Mouse (Mus musculus): ENCODE data around the gene Itpr1. TPM values are rescaled to one million over a fixed set of nuclear protein-coding genes. Genes with fewer than 3 reads are reported as not detected.

Itpr1 gene
- polyA plus RNA-seq, 1 experiment from 2014 or later = 22.4 TPM

DNA sequence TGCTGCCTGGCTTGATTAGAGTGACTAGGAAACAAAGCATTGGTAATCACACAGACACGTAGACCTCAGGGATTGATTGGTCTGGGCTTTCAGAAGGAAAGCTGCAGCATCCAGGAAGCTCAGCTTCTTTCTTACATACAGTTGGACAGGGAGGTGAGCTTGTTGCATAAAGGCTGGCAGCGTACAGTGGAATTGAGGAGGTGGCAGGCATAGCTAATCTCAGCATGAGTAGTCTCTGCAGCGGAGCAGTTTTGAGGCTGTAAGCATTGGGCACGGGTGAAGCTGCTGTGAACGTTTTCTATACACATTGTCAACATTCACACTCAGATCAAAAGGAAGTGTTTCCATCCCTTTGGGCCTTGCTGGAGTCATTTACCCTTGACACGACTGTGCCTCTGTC is 124.4 kb downstream of the Itpr1 start:
- no peak overlapping the region for H3K27ac ChIP-seq (ENCODE audit: low read depth, low read length)
- H3K4me1 ChIP-seq (ENCODE audit: control insufficient read depth, insufficient read depth, low read length) = no peaks in the 10 kb centered on the region
- H3K27me3 ChIP-seq (ENCODE audit: control insufficient read depth, insufficient read depth, low read length) = no peaks in the 10 kb centered on the region
- no peaks in the 10 kb centered on the region for H3K9me3 ChIP-seq (ENCODE audit: control insufficient read depth, low read length)
- no peak for ATAC-seq (ENCODE audit: low FRiP score, low TSS enrichment)
- H3K9ac ChIP-seq (ENCODE audit: low read depth, low read length) = no peak overlapping the region
- no peak overlapping the region for H3K4me2 ChIP-seq (replicated peaks; ENCODE audit: low read depth, low read length)
- H3K36me3 ChIP-seq (ENCODE audit: control insufficient read depth, insufficient read depth, low read length) = peaks cover 5% of the 10 kb centered on the region; the same call in 1 of the 2 replicates
- WGBS = 59% methylated on average over 6 of the region's 6 CpGs
- H3K4me3 ChIP-seq (ENCODE audit: low read length) = no peak overlapping the region

DNA sequence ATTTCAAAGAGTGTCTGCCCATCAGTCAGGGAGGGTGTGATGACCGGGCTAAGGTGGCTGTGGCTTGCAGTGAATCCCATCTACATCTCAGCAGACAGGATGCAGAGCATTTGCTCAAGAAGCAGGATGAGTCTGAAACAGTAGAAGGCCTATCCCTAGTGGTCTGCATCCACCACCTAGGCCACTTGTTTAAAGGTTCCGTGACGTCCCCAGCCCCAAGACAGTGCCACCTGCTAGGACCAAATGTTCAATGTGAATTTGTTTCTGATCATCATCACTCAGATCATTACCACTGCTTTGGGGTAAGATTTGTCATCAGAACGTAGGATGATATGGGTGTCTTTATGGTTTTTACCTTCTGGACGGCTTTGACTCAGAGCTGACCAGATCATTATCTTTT is 125.5 kb downstream of the Itpr1 start:
- no peak overlapping the region for H3K27ac ChIP-seq (ENCODE audit: low read depth, low read length)
- no peaks in the 10 kb centered on the region for H3K4me1 ChIP-seq (ENCODE audit: control insufficient read depth, insufficient read depth, low read length)
- H3K36me3 ChIP-seq (ENCODE audit: control insufficient read depth, insufficient read depth, low read length) = peaks cover 5% of the 10 kb centered on the region; the same call in 1 of the 2 replicates
- no peak for ATAC-seq (ENCODE audit: low FRiP score, low TSS enrichment)
- 85% methylated on average over 5 of the region's 5 CpGs for WGBS
- no peaks in the 10 kb centered on the region for H3K27me3 ChIP-seq (ENCODE audit: control insufficient read depth, insufficient read depth, low read length)
- H3K4me2 ChIP-seq (replicated peaks; ENCODE audit: low read depth, low read length) = no peak overlapping the region
- no peak overlapping the region for H3K9ac ChIP-seq (ENCODE audit: low read depth, low read length)
- H3K4me3 ChIP-seq (ENCODE audit: low read length) = no peak overlapping the region
- H3K9me3 ChIP-seq (ENCODE audit: control insufficient read depth, low read length) = no peaks in the 10 kb centered on the region

GRCm38 (mm10) chr6:108342989-108343388 is 130.1 kb downstream of the Itpr1 start:
- Histone ChIP-seq H3K27ac (ENCODE audit: low read depth, low read length) (no peak overlapping the region), H3K9ac (ENCODE audit: low read depth, low read length) (no peak overlapping the region), H3K4me1 (ENCODE audit: control insufficient read depth, insufficient read depth, low read length) (no peaks in the 10 kb centered on the region), H3K4me3 (ENCODE audit: low read length) (no peak overlapping the region), H3K4me2 (replicated peaks; ENCODE audit: low read depth, low read length) (no peak overlapping the region), H3K9me3 (ENCODE audit: control insufficient read depth, low read length) (no peaks in the 10 kb centered on the region), H3K36me3 (ENCODE audit: control insufficient read depth, insufficient read depth, low read length) (peaks cover 5% of the 10 kb centered on the region; the same call in 1 of the 2 replicates), H3K27me3 (ENCODE audit: control insufficient read depth, insufficient read depth, low read length) (no peaks in the 10 kb centered on the region)
- 83% methylated on average over 5 of the region's 5 CpGs for WGBS
- no peak for ATAC-seq (ENCODE audit: low FRiP score, low TSS enrichment)

- Histone ChIP-seq H3K4me2 (replicated peaks; ENCODE audit: low read depth, low read length) (no peak overlapping the region), H3K9me3 (ENCODE audit: control insufficient read depth, low read length) (no peaks in the 10 kb centered on the region), H3K27ac (ENCODE audit: low read depth, low read length) (no peak overlapping the region), H3K4me1 (ENCODE audit: control insufficient read depth, insufficient read depth, low read length) (no peaks in the 10 kb centered on the region), H3K36me3 (ENCODE audit: control insufficient read depth, insufficient read depth, low read length) (peaks cover 5% of the 10 kb centered on the region; the same call in 1 of the 2 replicates), H3K4me3 (ENCODE audit: low read length) (no peak overlapping the region), H3K9ac (ENCODE audit: low read depth, low read length) (no peak overlapping the region), H3K27me3 (ENCODE audit: control insufficient read depth, insufficient read depth, low read length) (no peaks in the 10 kb centered on the region)
- no peak for ATAC-seq (ENCODE audit: low FRiP score, low TSS enrichment)
- 81% methylated on average over 4 of the region's 4 CpGs for WGBS
Observed at GRCm38 (mm10) chr6:108343781-108344310, 130.9 kb downstream of the Itpr1 start.

GRCm38 (mm10) chr6:108350801-108351200 is 137.9 kb downstream of the Itpr1 start:
- H3K27me3 ChIP-seq (ENCODE audit: control insufficient read depth, insufficient read depth, low read length) = no peaks in the 10 kb centered on the region
- H3K4me1 ChIP-seq (ENCODE audit: control insufficient read depth, insufficient read depth, low read length) = no peaks in the 10 kb centered on the region
- no peak overlapping the region for H3K27ac ChIP-seq (ENCODE audit: low read depth, low read length)
- H3K9ac ChIP-seq (ENCODE audit: low read depth, low read length) = no peak overlapping the region
- WGBS = 88% methylated on average over 2 of the region's 2 CpGs
- H3K4me2 ChIP-seq (replicated peaks; ENCODE audit: low read depth, low read length) = no peak overlapping the region
- no peaks in the 10 kb centered on the region for H3K9me3 ChIP-seq (ENCODE audit: control insufficient read depth, low read length)
- no peak for ATAC-seq (ENCODE audit: low FRiP score, low TSS enrichment)
- H3K4me3 ChIP-seq (ENCODE audit: low read length) = no peak overlapping the region
- H3K36me3 ChIP-seq (ENCODE audit: control insufficient read depth, insufficient read depth, low read length) = peaks cover 8% of the 10 kb centered on the region; the same call in 1 of the 2 replicates

- Histone ChIP-seq H3K27me3 (ENCODE audit: control insufficient read depth, insufficient read depth, low read length) (no peaks in the 10 kb centered on the region), H3K36me3 (ENCODE audit: control insufficient read depth, insufficient read depth, low read length) (peaks cover 12% of the 10 kb centered on the region; the same call in 1 of the 2 replicates), H3K27ac (ENCODE audit: low read depth, low read length) (no peak overlapping the region), H3K4me1 (ENCODE audit: control insufficient read depth, insufficient read depth, low read length) (no peaks in the 10 kb centered on the region), H3K4me3 (ENCODE audit: low read length) (no peak overlapping the region), H3K9me3 (ENCODE audit: control insufficient read depth, low read length) (no peaks in the 10 kb centered on the region), H3K9ac (ENCODE audit: low read depth, low read length) (no peak overlapping the region), H3K4me2 (replicated peaks; ENCODE audit: low read depth, low read length) (no peak overlapping the region)
- ATAC-seq (ENCODE audit: low FRiP score, low TSS enrichment) = no peak
- WGBS = 67% methylated on average over 8 of the region's 8 CpGs
Observed at GRCm38 (mm10) chr6:108351998-108352397, 139.1 kb downstream of the Itpr1 start.

- peak; percentile 43; the same call in 1 of the 2 replicates for ATAC-seq (ENCODE audit: low FRiP score, low TSS enrichment)
- H3K4me2 ChIP-seq (replicated peaks; ENCODE audit: low read depth, low read length) = no peak overlapping the region
- H3K4me3 ChIP-seq (ENCODE audit: low read length) = no peak overlapping the region
- WGBS = 82% methylated on average over 4 of the region's 4 CpGs
- H3K9me3 ChIP-seq (ENCODE audit: control insufficient read depth, low read length) = no peaks in the 10 kb centered on the region
- H3K27me3 ChIP-seq (ENCODE audit: control insufficient read depth, insufficient read depth, low read length) = no peaks in the 10 kb centered on the region
- peaks cover 15% of the 10 kb centered on the region; the same call in 1 of the 2 replicates for H3K36me3 ChIP-seq (ENCODE audit: control insufficient read depth, insufficient read depth, low read length)
- no peak overlapping the region for H3K27ac ChIP-seq (ENCODE audit: low read depth, low read length)
- no peak overlapping the region for H3K9ac ChIP-seq (ENCODE audit: low read depth, low read length)
- H3K4me1 ChIP-seq (ENCODE audit: control insufficient read depth, insufficient read depth, low read length) = no peaks in the 10 kb centered on the region
Observed at GRCm38 (mm10) chr6:108367412-108367811, 154.5 kb downstream of the Itpr1 start.

DNA sequence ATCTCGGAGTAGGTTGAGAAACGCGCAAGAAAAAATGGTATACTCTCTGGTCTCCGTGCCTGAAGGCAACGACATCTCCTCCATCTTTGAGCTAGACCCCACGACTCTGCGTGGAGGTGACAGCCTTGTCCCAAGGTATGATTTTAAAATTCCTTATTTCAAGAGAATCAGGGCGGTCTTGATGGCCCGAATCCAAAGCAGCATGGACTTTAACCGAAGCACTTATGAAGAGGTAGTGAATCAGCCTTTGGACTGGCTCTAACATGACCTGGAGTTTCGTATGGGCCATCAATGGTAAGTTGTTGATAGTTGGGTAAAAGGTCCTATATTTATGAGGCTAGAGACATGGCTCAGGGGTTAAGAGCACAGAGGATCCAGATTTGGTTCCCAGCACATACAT is 156.1 kb downstream of the Itpr1 start:
- H3K4me3 ChIP-seq (ENCODE audit: low read length) = no peak overlapping the region
- no peaks in the 10 kb centered on the region for H3K4me1 ChIP-seq (ENCODE audit: control insufficient read depth, insufficient read depth, low read length)
- no peaks in the 10 kb centered on the region for H3K27me3 ChIP-seq (ENCODE audit: control insufficient read depth, insufficient read depth, low read length)
- no peak overlapping the region for H3K4me2 ChIP-seq (replicated peaks; ENCODE audit: low read depth, low read length)
- H3K9ac ChIP-seq (ENCODE audit: low read depth, low read length) = no peak overlapping the region
- H3K36me3 ChIP-seq (ENCODE audit: control insufficient read depth, insufficient read depth, low read length) = peaks cover 9% of the 10 kb centered on the region; the same call in 1 of the 2 replicates
- H3K27ac ChIP-seq (ENCODE audit: low read depth, low read length) = no peak overlapping the region
- ATAC-seq (ENCODE audit: low FRiP score, low TSS enrichment) = no peak
- H3K9me3 ChIP-seq (ENCODE audit: control insufficient read depth, low read length) = no peaks in the 10 kb centered on the region
- WGBS = 95% methylated on average over 11 of the region's 11 CpGs

DNA sequence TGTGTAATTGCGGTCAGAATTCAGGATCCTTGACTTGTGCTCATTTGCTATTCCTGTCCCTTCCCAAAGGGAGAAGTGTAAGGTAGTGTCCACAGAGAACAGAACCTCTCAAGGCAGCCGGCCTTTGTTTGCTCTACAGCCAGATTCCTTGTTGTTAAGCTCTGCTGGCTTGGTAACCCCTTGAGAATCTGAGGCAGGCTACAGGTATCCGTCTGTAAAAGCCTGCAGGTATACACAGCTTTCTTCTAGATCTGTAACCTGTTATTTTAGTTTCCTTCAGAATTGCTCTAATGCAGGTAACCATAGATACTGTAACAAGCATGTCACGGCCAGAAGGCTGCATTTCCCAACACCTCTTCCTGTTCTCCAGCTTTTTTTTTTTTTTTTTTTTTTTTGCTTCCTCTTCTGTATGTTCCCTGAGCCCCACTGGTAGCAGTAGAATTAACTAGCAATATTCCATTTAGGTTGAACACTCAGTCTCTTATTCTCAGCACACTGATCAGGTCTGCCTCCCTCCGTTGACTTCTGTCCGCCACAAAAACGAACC is 158.5 kb downstream of the Itpr1 start:
- Histone ChIP-seq H3K4me2 (replicated peaks; ENCODE audit: low read depth, low read length) (no peak overlapping the region), H3K4me3 (ENCODE audit: low read length) (no peak overlapping the region), H3K27me3 (ENCODE audit: control insufficient read depth, insufficient read depth, low read length) (no peaks in the 10 kb centered on the region), H3K27ac (ENCODE audit: low read depth, low read length) (no peak overlapping the region), H3K4me1 (ENCODE audit: control insufficient read depth, insufficient read depth, low read length) (no peaks in the 10 kb centered on the region), H3K9me3 (ENCODE audit: control insufficient read depth, low read length) (no peaks in the 10 kb centered on the region), H3K36me3 (ENCODE audit: control insufficient read depth, insufficient read depth, low read length) (peaks cover 5% of the 10 kb centered on the region; the same call in 1 of the 2 replicates), H3K9ac (ENCODE audit: low read depth, low read length) (no peak overlapping the region)
- WGBS = 91% methylated on average over 7 of the region's 7 CpGs
- no peak for ATAC-seq (ENCODE audit: low FRiP score, low TSS enrichment)
